Mouse (Mus musculus) left cerebral cortex, adult 2 months (tissue): ENCODE measurements around the gene Cntrl. TPM values are rescaled to one million over a fixed set of nuclear protein-coding genes. Genes with fewer than 3 reads are reported as not detected.

Experiments used
- DNase-seq, 2 experiments: peaks; one replicate each; pipeline ENCODE4 v3.0.0; 2021 to 2022; ENCODE audit warnings: low spot score in 2 of 2, mixed read lengths in 1 of 2; ENCODE audit errors: extremely low spot score in 1 of 2
- H3K27ac ChIP-seq: fragments of 200-600 bp; 2 replicates; pipeline ENCODE4 v1.8.1; 2022
- H3K4me3 ChIP-seq: fragments of 200-600 bp; 2 replicates; pipeline ENCODE4 v1.8.1; 2022
- CTCF ChIP-seq: fragments of 200-600 bp; IDR thresholded peaks from 2 replicates; pipeline ENCODE4 v1.8.1; 2022; ENCODE audit warnings: antibody characterized with exemption, mild to moderate bottlenecking, moderate library complexity
- intact Hi-C: fragments of 180-260 bp; cut with DNase I; formaldehyde crosslinking; loops from one replicate; pipeline ENCODE4 v1.15.1; 2025
- total RNA-seq, 2 experiments: library from RNA; stranded (reverse); gene quantifications; 2 replicates each; pipeline ENCODE4 v1.2.3; 2021

Cntrl gene
- total RNA-seq, 2 experiments from 2014 or later, result 9.0 to 9.6 TPM

GRCm38 (mm10) chr2:35131991-35132661, 22.8 kb downstream of the Cntrl start:
- H3K4me3 ChIP-seq, result peak overlapping the region; percentile 50
- peak; percentile 14 for TF ChIP-seq CTCF
- peak overlapping the region; percentile 45 for H3K27ac ChIP-seq
- peak; percentile 92 to 94 for DNase-seq
- intact Hi-C loops, result no loop called here

- intact Hi-C loops, result no loop called here
- peak overlapping the region; percentile 50 for H3K4me3 ChIP-seq
- TF ChIP-seq CTCF, result no peak
- no peak for DNase-seq
- no peak overlapping the region; the same call in 1 of the 2 replicates for H3K27ac ChIP-seq
These were observed 23.4 kb downstream of the Cntrl start for GRCm38 (mm10) chr2:35132662-35133055.

GRCm38 (mm10) chr2:35133891-35134290, 24.6 kb downstream of the Cntrl start:
- Histone ChIP-seq H3K27ac (no peak overlapping the region), H3K4me3 (no peak overlapping the region)
- no peak for DNase-seq
- intact Hi-C loops, result no loop called here
- TF ChIP-seq CTCF, result no peak

GRCm38 (mm10) chr2:35138576-35138975, 29.3 kb downstream of the Cntrl start:
- no peak overlapping the region for H3K4me3 ChIP-seq
- no peak for TF ChIP-seq CTCF
- intact Hi-C loops, result no loop called here

GRCm38 (mm10) chr2:35141673-35142072, 32.4 kb downstream of the Cntrl start:
- intact Hi-C loops, result no loop called here
- H3K4me3 ChIP-seq, result no peak overlapping the region
- H3K27ac ChIP-seq, result no peak overlapping the region
- no peak for DNase-seq
- no peak for TF ChIP-seq CTCF

More at GRCm38 (mm10) chr2:35138576-35138975, 29.3 kb downstream of the Cntrl start:
- no peak for DNase-seq
- H3K27ac ChIP-seq, result no peak overlapping the region

GRCm38 (mm10) chr2:35148806-35149205, 39.5 kb downstream of the Cntrl start:
- DNase-seq, result no peak
- TF ChIP-seq CTCF, result no peak
- no peak overlapping the region for H3K27ac ChIP-seq
- H3K4me3 ChIP-seq, result no peak overlapping the region
- intact Hi-C loops, result no loop called here

GRCm38 (mm10) chr2:35151303-35151882, 42.1 kb downstream of the Cntrl start:
- DNase-seq, result no peak

GRCm38 (mm10) chr2:35153179-35153578, 43.9 kb downstream of the Cntrl start:
- Histone ChIP-seq H3K4me3 (no peak overlapping the region), H3K27ac (no peak overlapping the region)
- TF ChIP-seq CTCF, result no peak
- intact Hi-C loops, result no loop called here
- DNase-seq, result no peak

More at GRCm38 (mm10) chr2:35151303-35151882, 42.1 kb downstream of the Cntrl start:
- intact Hi-C loops, result no loop called here
- Histone ChIP-seq H3K27ac (no peak overlapping the region), H3K4me3 (no peak overlapping the region)
- TF ChIP-seq CTCF, result no peak

GRCm38 (mm10) chr2:35153844-35154554, 44.7 kb downstream of the Cntrl start:
- H3K4me3 ChIP-seq, result no peak overlapping the region
- no peak for TF ChIP-seq CTCF
- no peak overlapping the region for H3K27ac ChIP-seq
- intact Hi-C loops, result no loop called here
- no peak for DNase-seq

GRCm38 (mm10) chr2:35156985-35157384, 47.7 kb downstream of the Cntrl start:
- intact Hi-C loops, result no loop called here
- Histone ChIP-seq H3K27ac (no peak overlapping the region), H3K4me3 (no peak overlapping the region)
- TF ChIP-seq CTCF, result no peak
- no peak for DNase-seq

GRCm38 (mm10) chr2:35157836-35158235, 48.5 kb downstream of the Cntrl start:
- TF ChIP-seq CTCF, result no peak
- intact Hi-C loops, result no loop called here
- no peak for DNase-seq
- H3K27ac ChIP-seq, result no peak overlapping the region
- no peak overlapping the region for H3K4me3 ChIP-seq

- no peak for DNase-seq
- Histone ChIP-seq H3K27ac (no peak overlapping the region), H3K4me3 (no peak overlapping the region)
- no peak for TF ChIP-seq CTCF
- intact Hi-C loops, result no loop called here
These were observed 49.1 kb downstream of the Cntrl start for GRCm38 (mm10) chr2:35158358-35158757.
